Mouse (Mus musculus) gastrocnemius, postnatal 4 days (tissue): ENCODE data around the gene Hrk. TPM values are rescaled to one million over a fixed set of nuclear protein-coding genes. Genes with fewer than 3 reads are reported as not detected.

Source experiments
- DNase-seq, 2 experiments: peaks; one replicate each; pipeline ENCODE4 v3.0.0; 2021 to 2022; ENCODE audit warnings: low spot score in 2 of 2, mixed read lengths in 2 of 2
- total RNA-seq, 2 experiments: library from RNA; stranded (reverse); gene quantifications; 2 replicates each; pipeline ENCODE4 v1.2.3; 2021

The Hrk gene
- total RNA-seq, 2 experiments from 2014 or later: not detected

DNA sequence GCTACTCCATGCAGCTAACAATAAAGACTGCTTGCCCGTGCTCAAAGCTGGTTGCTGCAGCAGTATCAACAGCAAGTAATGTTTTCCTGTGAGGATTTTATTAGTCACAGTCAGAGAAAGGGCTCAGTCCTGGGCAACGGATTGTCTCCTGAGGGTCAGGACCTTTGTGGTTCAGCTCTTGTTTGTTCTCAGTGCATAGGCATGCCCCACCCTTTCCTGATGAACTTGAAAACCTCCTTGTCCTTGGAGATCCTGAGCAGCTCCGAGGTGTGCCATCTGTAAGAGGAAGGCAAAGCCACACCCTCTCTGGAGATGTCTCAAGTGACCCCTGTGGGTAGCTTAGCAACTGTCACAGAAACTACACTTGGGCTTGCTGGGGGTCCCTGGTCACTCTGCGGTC is 3.8 kb upstream of the Hrk start:
- no peak for DNase-seq

DNA sequence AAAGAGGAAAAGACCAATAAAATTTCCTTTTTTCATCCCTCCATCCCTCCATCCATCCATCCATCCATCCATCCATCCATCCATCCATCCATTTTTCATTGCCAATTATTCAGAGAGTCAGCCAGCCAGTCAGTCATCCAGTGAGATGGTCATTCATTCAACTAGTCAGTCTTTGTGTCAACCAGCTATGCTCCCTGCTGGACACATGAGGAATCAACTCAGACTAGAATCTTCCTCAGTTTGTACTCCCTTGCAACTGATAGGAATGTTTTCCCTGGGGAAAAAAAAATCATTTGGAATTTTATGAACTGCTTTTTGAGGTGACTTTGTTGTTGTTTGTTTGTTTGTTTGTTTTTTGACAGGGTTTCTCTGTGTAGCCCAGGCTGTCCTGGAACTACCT is 1.0 kb downstream of the Hrk start:
- DNase-seq: no peak

DNA sequence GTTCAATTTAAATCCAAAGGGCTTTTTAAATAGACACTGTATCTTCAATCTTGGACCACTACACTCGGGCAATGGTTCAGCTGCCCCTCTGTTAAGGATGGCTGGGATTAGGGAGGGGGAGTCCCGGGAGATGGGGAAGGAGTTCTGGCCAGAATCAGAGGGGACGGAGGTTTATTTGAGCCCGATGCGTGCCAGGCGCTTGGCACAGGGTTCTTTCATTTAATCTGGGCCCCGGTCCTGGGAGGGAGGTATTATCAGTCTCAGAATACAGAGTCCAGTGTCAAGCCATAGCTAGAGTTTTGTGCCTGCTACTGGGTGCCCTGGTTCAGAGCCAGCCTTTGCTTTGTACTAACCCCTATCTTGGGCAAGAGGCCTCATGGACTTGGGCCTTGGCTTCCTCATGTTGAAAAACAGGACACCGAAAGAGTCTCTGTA is 3.1 kb downstream of the Hrk start:
- DNase-seq: no peak

DNA sequence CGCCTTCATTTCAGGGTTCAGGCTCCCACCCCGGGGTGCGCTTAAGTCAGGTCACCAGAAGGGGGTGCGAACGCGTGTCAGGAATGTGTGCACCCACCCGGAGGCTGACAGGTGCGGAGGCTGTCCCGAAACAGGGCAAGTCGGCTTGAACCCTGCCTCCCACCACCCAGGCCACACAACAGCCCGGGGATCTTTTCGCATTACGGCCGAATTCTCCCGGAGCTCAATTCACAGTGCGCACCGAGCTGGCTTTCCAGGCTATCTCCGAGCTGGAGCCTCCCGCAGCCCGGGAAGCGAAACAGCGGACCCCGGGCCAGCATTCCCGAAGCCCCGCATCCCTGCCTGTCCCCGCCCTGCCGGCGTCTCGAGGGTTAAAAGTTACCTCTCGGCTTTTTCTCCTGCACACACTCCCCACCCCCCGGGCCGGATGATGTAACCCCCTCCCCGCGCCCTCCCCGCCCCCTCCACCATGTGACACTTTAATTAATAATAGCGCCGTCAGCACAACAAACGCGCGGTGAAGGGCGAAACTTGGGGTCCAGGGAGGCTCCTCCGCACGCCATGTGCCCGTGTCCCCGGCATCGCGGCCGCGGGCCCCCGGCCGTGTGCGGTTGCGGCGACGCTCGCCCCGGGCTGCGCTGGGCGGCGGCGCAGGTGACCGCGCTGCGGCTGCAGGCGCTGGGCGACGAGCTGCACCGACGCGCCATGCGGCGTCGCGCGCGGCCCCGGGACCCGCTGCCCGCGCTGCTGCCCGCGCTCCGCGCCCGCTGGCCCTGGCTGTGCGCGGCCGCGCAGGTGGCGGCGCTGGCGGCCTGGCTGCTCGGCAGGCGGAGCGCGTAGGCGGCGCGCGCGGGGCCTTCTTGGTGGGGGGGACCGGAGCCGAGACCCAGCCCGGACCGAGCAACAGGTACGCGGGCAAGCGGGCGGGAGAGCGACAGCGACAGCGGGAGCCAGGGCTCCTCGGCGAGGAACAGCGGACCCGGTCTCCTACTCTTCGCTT is 5.1 kb downstream of the Hrk start:
- DNase-seq: no peak

GRCm38 (mm10) chr5:118170888-118171529 is 6.6 kb downstream of the Hrk start:
- peak in 1 of 2 experiments; percentile 31 for DNase-seq

GRCm38 (mm10) chr5:118171665-118172064 is 7.2 kb downstream of the Hrk start:
- no peak for DNase-seq

GRCm38 (mm10) chr5:118172078-118172723 is 7.8 kb downstream of the Hrk start:
- no peak for DNase-seq

GRCm38 (mm10) chr5:118174310-118175009 is 10.0 kb downstream of the Hrk start:
- no peak for DNase-seq

- DNase-seq: no peak
Observed at GRCm38 (mm10) chr5:118175137-118175536, 10.7 kb downstream of the Hrk start.

DNA sequence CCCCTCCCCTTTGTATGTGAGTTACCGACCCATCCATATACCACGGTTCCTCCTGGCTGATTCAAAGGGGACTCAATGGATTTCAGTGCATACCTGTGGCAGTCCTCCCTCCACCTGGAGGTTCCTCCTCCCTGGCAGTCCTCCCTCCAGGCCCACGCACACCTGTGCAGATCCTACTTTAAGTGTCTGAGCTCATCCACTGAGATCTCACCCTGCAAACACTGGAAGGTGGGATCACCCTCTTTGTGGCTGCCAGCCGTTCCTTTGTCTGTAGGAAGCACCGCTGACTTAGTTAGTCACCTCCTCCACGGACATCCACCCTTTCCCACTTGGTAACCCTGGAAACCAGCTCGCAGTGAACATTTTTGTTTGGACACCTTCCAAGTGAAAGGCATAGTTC is 13.2 kb downstream of the Hrk start:
- DNase-seq: no peak

DNA sequence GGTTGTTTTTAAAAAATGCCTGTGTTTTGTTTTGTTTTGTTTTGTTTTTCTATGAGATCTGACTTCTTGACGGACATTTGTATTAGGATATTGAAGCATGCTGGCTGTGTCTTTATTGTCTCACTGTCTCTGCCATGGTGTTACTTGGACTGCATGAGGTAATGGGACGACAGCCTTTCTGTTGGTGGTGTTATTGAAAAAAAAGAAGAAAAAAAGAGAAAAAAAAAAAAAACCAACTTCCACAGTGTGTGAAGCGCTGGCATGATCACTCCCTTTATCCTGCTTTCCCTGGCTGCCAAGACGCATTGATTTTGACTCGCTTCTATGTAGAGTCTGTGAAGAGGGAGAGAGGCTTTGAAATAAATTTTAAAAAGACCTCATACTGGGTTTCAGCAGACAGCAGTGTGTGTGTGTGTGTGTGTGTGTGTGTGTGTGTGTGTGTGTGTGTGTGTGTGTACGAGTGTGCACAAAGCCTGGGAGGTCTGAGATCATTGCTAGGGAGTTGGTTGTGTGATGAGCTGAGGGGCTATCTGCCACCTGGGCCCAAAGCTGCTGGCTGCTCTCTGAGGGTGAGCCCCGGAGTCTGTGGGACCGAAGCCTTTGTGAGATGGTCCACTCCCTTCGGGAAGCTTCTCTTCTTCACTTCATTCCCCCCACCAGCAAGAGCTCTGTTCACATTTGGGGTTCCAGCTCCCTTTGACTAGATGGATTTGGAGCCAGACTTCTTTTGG is 22.6 kb downstream of the Hrk start:
- no peak for DNase-seq

DNA sequence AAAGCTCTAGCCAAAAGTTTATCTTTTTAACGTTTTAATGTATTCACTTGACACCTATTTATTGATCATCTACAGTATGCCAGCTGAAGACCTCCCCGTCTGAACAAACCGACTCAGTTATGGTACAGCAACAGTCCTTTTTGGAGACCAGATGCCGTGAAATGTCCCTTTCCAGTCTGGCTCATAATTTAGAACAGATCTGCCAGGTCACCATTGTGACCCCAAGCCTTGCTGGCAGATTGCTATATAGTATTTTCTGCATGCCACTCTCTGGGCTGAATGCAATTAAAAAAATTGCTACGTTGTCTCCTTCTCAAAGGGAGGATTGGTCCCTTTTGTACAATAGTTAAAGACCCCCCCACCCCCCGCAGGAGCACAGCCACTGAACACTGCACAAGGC is 23.9 kb downstream of the Hrk start:
- no peak for DNase-seq

GRCm38 (mm10) chr5:118190491-118190890 is 26.0 kb downstream of the Hrk start:
- DNase-seq: no peak

DNA sequence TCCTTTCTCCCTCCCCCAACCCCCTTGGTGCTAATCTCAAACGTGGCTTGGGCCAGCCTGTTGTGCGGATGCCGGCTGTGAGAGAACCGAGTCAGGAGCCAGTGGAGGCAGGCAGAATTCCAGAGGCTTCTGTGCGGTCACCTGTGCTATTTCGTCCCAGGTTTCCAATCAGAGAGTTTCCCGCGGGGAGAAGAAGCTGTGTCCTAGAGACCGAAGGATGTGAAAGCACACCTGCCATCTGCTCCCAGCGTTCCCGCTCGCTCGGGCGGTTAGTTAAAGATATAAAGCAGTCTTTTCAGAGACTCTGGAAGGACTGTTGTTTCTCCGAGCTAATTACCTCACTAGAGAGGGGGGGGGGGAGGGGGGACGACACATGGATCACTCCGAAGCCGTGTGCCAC is 27.8 kb downstream of the Hrk start:
- DNase-seq: no peak

- no peak for DNase-seq
Observed at GRCm38 (mm10) chr5:118197421-118197820, 33.0 kb downstream of the Hrk start.

GRCm38 (mm10) chr5:118199670-118200069 is 35.2 kb downstream of the Hrk start:
- no peak for DNase-seq

- DNase-seq: no peak
Observed at GRCm38 (mm10) chr5:118204675-118205440, 40.4 kb downstream of the Hrk start.

DNA sequence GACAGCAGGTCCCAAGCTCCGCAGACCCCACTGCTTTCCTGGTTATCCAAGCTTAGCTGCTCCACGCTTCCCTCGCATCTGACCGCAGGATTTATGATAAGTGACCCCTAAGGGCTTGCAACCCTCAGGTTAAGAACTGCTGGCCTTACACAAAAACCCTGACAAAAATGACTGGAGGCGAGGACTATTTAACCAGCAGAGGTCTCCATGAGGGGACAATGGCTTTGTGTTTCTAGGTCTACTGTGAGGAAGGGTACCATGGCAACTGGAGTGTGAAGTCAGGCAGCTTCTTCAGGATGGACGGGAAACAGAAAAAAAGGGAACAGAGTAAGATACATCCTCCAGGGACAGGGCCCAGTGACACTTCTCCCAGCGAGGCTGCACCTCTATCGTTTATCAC is 41.4 kb downstream of the Hrk start:
- no peak for DNase-seq

GRCm38 (mm10) chr5:118214012-118214411 is 49.6 kb downstream of the Hrk start:
- no peak for DNase-seq
